Mouse (Mus musculus) forebrain, embryonic 15.5 days (tissue): Measurements from ENCODE around the gene Sema7a. TPM values are rescaled to one million over a fixed set of nuclear protein-coding genes. Genes with fewer than 3 reads are reported as not detected.

Experiments
- ATAC-seq: fragments of 200-750 bp; cut with Nextera tagmentation; replicated peaks from 2 replicates; pipeline ENCODE4 v1.8.0; 2017; ENCODE audit warnings: mild to moderate bottlenecking, moderate TSS enrichment, moderate library complexity
- H3K27ac ChIP-seq: fragments of 300-500 bp; sonication (generic); replicated peaks from 2 replicates; pipeline ENCODE4 v1.5.1; 2015; ENCODE audit warnings: mild to moderate bottlenecking, inconsistent platforms
- H3K27me3 ChIP-seq: fragments of 300-500 bp; sonication (generic); 2 replicates; pipeline ENCODE4 v1.6.1; 2015; ENCODE audit warnings: inconsistent platforms
- H3K36me3 ChIP-seq: fragments of 300-500 bp; sonication (generic); 2 replicates; pipeline ENCODE4 v1.6.1; 2015; ENCODE audit warnings: mild to moderate bottlenecking, inconsistent platforms
- H3K4me1 ChIP-seq: fragments of 300-500 bp; sonication (generic); 2 replicates; pipeline ENCODE4 v1.6.1; 2015; ENCODE audit warnings: inconsistent platforms
- H3K4me2 ChIP-seq: fragments of 300-500 bp; sonication (generic); replicated peaks from 2 replicates; pipeline ENCODE4 v1.6.1; 2015; ENCODE audit warnings: mild to moderate bottlenecking, inconsistent platforms
- H3K4me3 ChIP-seq: fragments of 300-500 bp; sonication (generic); 2 replicates; pipeline ENCODE4 v1.5.1; 2015; ENCODE audit warnings: mild to moderate bottlenecking, inconsistent platforms
- H3K9ac ChIP-seq: fragments of 300-500 bp; sonication (generic); replicated peaks from 2 replicates; pipeline ENCODE4 v1.6.1; 2015; ENCODE audit warnings: mild to moderate bottlenecking, inconsistent platforms
- H3K9me3 ChIP-seq: fragments of 300-500 bp; sonication (generic); 2 replicates; pipeline ENCODE4 v1.6.1; 2016; ENCODE audit warnings: inconsistent platforms
- WGBS: fragments of 180-500 bp; shearing (Covaris S2); methylation state at CpG from one replicate; pipeline ENCODE4 v1.1.7; 2015; ENCODE audit warnings: mixed read lengths; 5-methylcytosine and 5-hydroxymethylcytosine counted together
- polyA plus RNA-seq: library from polyadenylated mRNA; unstranded; fragments of >200 nt; fragmentation: Nextera tagmentation; extraction: Ambion mirVana; gene quantifications from 2 replicates; pipeline ENCODE4 v1.2.1, GENCODE M21; 2015

Gene Sema7a
- polyA plus RNA-seq, 1 experiment from 2014 or later: 3.4 TPM

GRCm38 (mm10) chr9:57942039-57942438 lies 2.1 kb downstream of the Sema7a start:
- peak overlapping the region; percentile 78 for H3K9ac ChIP-seq

GRCm38 (mm10) chr9:57943067-57943466 lies 3.2 kb downstream of the Sema7a start:
- no peak overlapping the region for H3K4me3 ChIP-seq
- no peaks in the 10 kb centered on the region for H3K9me3 ChIP-seq
- peaks cover 77% of the 10 kb centered on the region for H3K4me1 ChIP-seq
- no peaks in the 10 kb centered on the region for H3K36me3 ChIP-seq
- WGBS: 28% methylated on average over 2 of the region's 2 CpGs
- H3K27me3 ChIP-seq: no peaks in the 10 kb centered on the region
- no peak overlapping the region for H3K27ac ChIP-seq
- peak overlapping the region; percentile 64; the same call in 1 of the 2 replicates for H3K4me2 ChIP-seq
- H3K9ac ChIP-seq: no peak overlapping the region
- no peak for ATAC-seq

More at GRCm38 (mm10) chr9:57942039-57942438, 2.1 kb downstream of the Sema7a start:
- Histone ChIP-seq H3K9me3 (no peaks in the 10 kb centered on the region), H3K27ac (no peak overlapping the region), H3K4me2 (peak overlapping the region; percentile 64), H3K36me3 (no peaks in the 10 kb centered on the region), H3K4me1 (peaks cover 81% of the 10 kb centered on the region), H3K27me3 (no peaks in the 10 kb centered on the region), H3K4me3 (peak overlapping the region; percentile 61)
- no peak for ATAC-seq
- WGBS: 74% methylated on average over 2 of the region's 2 CpGs

DNA sequence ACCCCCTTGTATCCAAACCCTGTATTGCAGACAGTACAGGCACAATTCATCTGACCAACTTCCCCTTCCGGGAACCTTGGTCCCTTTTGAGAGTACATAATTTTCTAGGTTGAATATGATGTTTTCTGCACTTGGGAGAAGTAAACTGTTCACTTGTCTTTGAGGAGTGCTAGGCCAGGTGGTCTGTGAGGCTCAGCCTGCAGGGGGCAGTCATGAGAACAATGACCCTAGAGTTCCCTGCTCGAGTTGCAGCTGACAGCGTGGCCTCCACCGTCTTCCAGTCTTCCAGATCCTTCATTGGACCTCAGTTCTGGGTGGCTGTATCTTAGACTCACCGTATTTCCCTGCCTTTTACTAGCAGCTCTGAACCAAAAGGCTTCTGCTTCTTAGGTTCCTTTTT lies 4.7 kb downstream of the Sema7a start:
- Histone ChIP-seq H3K9me3 (no peaks in the 10 kb centered on the region), H3K4me1 (peaks cover 76% of the 10 kb centered on the region)

DNA sequence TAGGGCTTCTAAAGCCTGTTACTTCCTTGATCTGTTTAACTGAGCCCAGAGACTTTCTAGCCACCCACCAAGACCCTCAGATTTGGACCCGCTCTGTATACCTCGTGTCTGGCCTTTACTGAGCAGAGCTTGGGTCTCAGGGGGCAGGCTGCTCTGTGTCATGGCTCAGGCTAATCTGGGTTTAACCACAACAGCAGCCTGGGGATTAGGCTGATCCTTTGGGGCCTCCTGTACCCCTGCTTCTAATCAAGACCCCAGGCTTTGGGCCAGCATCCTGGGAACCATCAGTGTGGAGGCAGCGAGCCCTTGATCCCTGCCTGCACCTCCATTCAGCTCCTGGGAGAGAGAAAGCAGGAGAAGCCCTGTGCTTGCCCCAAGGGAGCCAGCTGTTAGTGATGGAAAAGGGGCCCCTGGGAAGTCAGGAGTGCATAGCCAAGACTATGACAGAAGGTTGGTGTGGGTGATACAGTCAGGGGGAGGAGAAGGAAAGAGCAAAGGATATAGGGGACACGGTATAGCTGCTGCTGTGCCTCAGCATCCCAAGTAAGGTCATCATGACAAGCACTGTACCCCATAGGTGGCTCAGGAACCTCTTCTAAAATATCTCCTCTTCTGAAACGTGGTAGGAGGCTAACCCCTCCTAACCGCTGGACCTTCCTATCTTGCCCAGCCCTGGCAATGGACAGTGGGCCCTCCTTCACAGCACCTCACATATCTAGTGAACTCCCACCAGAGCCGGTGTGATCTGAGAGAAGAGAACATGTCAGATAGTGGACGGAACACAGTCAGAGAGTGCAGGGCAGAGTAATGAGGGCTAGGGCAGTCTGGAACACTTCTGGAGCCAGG lies 6.1 kb downstream of the Sema7a start:
- Histone ChIP-seq H3K36me3 (no peaks in the 10 kb centered on the region), H3K4me2 (no peak overlapping the region), H3K4me3 (no peak overlapping the region), H3K9ac (no peak overlapping the region), H3K27ac (no peak overlapping the region), H3K4me1 (peaks cover 85% of the 10 kb centered on the region), H3K9me3 (no peaks in the 10 kb centered on the region), H3K27me3 (no peaks in the 10 kb centered on the region)
- 70% methylated on average over 8 of the region's 8 CpGs for WGBS
- ATAC-seq: no peak

More for the DNA sequence above, 4.7 kb downstream of the Sema7a start:
- Histone ChIP-seq H3K4me2 (no peak overlapping the region), H3K27ac (no peak overlapping the region), H3K36me3 (no peaks in the 10 kb centered on the region), H3K9ac (no peak overlapping the region), H3K4me3 (no peak overlapping the region), H3K27me3 (no peaks in the 10 kb centered on the region)
- ATAC-seq: no peak
- 26% methylated on average over 5 of the region's 5 CpGs for WGBS

DNA sequence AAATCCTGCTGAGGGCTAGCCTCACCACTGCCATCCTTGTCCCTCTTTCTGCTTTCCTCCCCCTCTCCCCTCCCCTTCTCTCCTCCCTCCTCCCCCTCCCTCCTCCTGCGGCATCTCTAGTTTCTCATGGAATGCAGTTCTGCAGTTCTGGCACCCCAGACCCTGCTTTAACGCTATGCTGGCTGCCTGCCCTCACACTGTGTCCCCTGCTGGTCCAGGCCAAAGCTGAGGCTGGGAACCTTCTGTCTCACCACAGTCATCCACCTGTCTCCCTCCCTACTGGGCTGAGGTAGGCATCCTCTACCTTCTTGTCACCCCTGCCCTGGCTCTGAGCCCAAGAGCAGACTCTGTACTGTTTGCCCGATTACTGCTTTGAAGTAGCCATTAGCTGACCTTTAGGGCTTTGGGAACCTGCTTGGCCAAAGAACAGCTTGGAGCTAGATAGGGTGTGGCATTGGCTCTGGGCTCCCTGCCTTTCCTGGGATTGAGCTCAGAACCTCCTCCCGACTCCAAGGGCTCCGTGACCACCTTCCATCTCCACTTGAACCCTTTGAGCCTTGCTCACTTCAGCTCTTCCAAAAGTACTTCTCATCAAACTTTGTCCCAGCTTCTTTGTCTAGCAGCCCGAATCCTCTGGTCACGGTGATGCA lies 7.6 kb downstream of the Sema7a start:
- Histone ChIP-seq H3K27me3 (no peaks in the 10 kb centered on the region), H3K4me2 (no peak overlapping the region), H3K36me3 (no peaks in the 10 kb centered on the region), H3K9ac (no peak overlapping the region), H3K4me1 (peaks cover 81% of the 10 kb centered on the region), H3K9me3 (no peaks in the 10 kb centered on the region), H3K27ac (no peak overlapping the region), H3K4me3 (no peak overlapping the region)
- ATAC-seq: no peak
- 62% methylated on average over 7 of the region's 7 CpGs for WGBS

DNA sequence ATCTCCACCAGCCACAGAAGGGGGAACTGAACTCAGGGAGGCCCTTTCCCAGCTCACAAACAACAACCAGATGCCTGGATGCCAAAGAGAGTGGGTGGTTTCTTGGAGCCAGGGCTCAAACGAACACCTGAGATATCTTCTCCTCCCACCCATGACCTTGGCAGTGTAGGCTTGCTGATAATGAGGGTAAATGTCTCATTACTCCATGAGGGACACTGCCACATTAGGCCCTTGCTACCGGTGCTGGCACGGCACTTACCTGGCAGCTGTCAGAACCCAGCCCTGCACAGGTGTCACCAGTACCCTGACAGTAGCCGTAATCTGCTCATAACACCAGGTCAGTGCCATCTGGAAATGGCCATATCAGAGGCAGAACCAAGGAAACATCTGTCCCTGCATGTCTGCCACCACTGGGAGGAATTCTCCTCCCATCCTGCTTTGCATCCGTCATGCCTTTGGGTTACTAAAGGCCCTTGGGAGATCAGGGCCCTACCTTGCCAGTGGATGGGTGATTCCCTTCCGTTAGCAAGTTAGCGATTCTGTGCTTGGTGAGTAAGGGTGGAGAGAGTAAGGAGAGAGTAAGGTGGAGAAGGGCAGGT lies 8.5 kb downstream of the Sema7a start:
- ATAC-seq: no peak
- no peak overlapping the region for H3K27ac ChIP-seq
- H3K27me3 ChIP-seq: no peaks in the 10 kb centered on the region
- no peaks in the 10 kb centered on the region for H3K36me3 ChIP-seq
- peaks cover 73% of the 10 kb centered on the region for H3K4me1 ChIP-seq
- 87% methylated on average over 7 of the region's 7 CpGs for WGBS
- H3K4me2 ChIP-seq: no peak overlapping the region
- no peak overlapping the region for H3K4me3 ChIP-seq
- H3K9me3 ChIP-seq: no peaks in the 10 kb centered on the region
- no peak overlapping the region for H3K9ac ChIP-seq

DNA sequence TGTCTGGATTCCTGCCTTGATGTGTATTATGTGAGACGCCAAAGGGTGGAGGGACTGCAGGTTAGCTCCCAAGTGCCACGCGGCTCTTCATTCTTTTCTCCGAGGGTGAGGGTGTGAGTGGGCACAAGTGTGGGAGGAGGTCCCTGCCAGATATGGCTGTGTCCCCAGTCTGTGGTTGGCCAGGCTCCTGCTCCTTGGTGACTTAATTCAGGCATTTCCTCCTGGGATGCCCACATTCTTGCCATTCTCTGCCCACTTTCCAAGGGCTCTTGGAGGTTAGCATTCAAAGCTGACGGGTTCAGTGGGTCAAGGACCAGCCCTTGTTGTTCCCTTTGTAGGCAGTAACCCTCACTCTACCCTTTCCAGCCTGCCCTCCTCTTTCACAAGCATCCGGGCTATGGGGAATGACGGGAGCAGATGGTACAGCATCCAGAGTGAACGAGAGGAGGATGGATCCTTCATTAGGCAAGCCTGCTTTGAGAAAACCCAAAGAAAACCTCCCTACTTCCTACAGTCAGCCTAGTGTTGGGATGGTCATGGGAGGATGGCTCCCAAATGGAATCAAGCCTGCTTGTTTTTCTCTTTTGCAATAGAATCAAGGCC lies 9.3 kb downstream of the Sema7a start:
- no peak overlapping the region for H3K27ac ChIP-seq
- H3K4me1 ChIP-seq: peaks cover 69% of the 10 kb centered on the region
- H3K9ac ChIP-seq: no peak overlapping the region
- no peak overlapping the region for H3K4me3 ChIP-seq
- H3K27me3 ChIP-seq: no peaks in the 10 kb centered on the region
- no peak overlapping the region for H3K4me2 ChIP-seq
- H3K36me3 ChIP-seq: no peaks in the 10 kb centered on the region
- no peaks in the 10 kb centered on the region for H3K9me3 ChIP-seq
- no peak for ATAC-seq
- 67% methylated on average over 8 of the region's 8 CpGs for WGBS

GRCm38 (mm10) chr9:57949879-57950278 lies 10.0 kb downstream of the Sema7a start:
- Histone ChIP-seq H3K4me3 (no peak overlapping the region), H3K9ac (no peak overlapping the region), H3K36me3 (peaks cover 2% of the 10 kb centered on the region; the same call in 1 of the 2 replicates), H3K4me2 (0 out of 2 replicates have a peak overlapping the region, but pooled peaks have one; percentile 16), H3K27ac (no peak overlapping the region), H3K27me3 (no peaks in the 10 kb centered on the region), H3K4me1 (peaks cover 64% of the 10 kb centered on the region), H3K9me3 (no peaks in the 10 kb centered on the region)
- WGBS: 29% methylated on average over 8 of the region's 8 CpGs
- peak; percentile 54 for ATAC-seq

GRCm38 (mm10) chr9:57950519-57950918 lies 10.6 kb downstream of the Sema7a start:
- no peaks in the 10 kb centered on the region for H3K27me3 ChIP-seq
- no peak overlapping the region for H3K4me3 ChIP-seq
- no peaks in the 10 kb centered on the region for H3K9me3 ChIP-seq
- H3K4me2 ChIP-seq: no peak overlapping the region
- WGBS: 19% methylated on average over 9 of the region's 9 CpGs
- no peak for ATAC-seq
- peaks cover 8% of the 10 kb centered on the region; the same call in 1 of the 2 replicates for H3K36me3 ChIP-seq
- H3K4me1 ChIP-seq: peaks cover 59% of the 10 kb centered on the region
- H3K9ac ChIP-seq: no peak overlapping the region
- H3K27ac ChIP-seq: no peak overlapping the region

GRCm38 (mm10) chr9:57951993-57952392 lies 12.1 kb downstream of the Sema7a start:
- Histone ChIP-seq H3K4me2 (no peak overlapping the region), H3K4me3 (no peak overlapping the region), H3K4me1 (peaks cover 45% of the 10 kb centered on the region), H3K9ac (no peak overlapping the region), H3K9me3 (no peaks in the 10 kb centered on the region), H3K27me3 (no peaks in the 10 kb centered on the region), H3K36me3 (peaks cover 22% of the 10 kb centered on the region), H3K27ac (no peak overlapping the region)
- 70% methylated on average over 6 of the region's 6 CpGs for WGBS
- ATAC-seq: no peak

DNA sequence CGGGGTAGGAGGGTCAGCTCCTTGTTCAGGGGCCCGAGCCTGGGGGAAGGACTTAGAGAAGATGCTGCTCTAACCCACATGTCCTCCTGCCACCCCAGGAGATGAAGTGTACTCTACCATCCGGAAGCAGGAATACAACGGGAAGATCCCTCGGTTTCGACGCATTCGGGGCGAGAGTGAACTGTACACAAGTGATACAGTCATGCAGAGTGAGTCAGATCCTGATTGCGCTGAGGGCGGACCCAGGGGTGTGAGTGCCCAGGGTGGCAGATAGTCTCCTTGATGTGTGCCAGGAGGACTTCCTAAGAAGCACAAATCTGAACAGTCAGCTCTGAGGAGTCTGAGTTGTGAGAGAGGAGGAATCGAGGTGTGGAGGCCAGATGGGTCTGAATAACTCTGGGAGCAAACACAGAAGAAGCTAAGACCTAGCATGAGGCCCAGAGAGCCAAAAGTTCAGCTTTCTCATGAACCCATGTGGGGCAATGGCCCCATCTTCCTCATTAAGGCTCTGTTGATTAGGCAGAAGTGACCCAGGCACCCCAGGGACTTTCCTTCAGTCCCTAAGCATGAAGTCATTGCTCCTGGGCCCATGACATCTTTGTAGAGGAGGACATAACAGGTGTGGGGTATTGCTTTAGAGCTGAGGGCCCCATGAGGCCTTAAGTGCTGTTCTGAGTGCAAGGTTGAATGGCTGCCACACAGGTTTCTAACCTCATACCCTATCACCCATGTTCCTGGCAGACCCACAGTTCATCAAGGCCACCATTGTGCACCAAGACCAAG lies 15.2 kb downstream of the Sema7a start:
- Histone ChIP-seq H3K4me3 (no peak overlapping the region), H3K4me2 (no peak overlapping the region), H3K9ac (no peak overlapping the region), H3K27ac (no peak overlapping the region), H3K27me3 (no peaks in the 10 kb centered on the region), H3K9me3 (no peaks in the 10 kb centered on the region), H3K36me3 (peaks cover 47% of the 10 kb centered on the region), H3K4me1 (peaks cover 19% of the 10 kb centered on the region)
- ATAC-seq: no peak
- 90% methylated on average over 12 of the region's 12 CpGs for WGBS
